Mouse (Mus musculus) megakaryocyte progenitor cell, adult 5-6 weeks (primary cell): ENCODE measurements at regions not wholly inside any gene's neighbourhood (a gene's known extent, or its start where the extent isn't known, plus 50 kb on each side); places are given as distances from the start of the nearest gene placed in this dataset.

ENCODE experiments used
- ATAC-seq: replicated peaks from 2 replicates; pipeline ENCODE4 v1.8.0; 2016; ENCODE audit warnings: mild to moderate bottlenecking, moderate TSS enrichment, inconsistent platforms; ENCODE audit not compliant: poor library complexity

GRCm38 (mm10) chr17:9484098-9484497 is 62.2 kb downstream of the Gm17728 start:
- ATAC-seq = no peak

GRCm38 (mm10) chr17:9484566-9484965 is 62.7 kb downstream of the Gm17728 start:
- no peak for ATAC-seq

- no peak for ATAC-seq
These were observed 107.5 kb downstream of the Gm17728 start for GRCm38 (mm10) chr17:9529340-9529739.

- ATAC-seq = no peak
These were observed 114.2 kb downstream of the Gm17728 start for GRCm38 (mm10) chr17:9536090-9536489.

GRCm38 (mm10) chr17:9538371-9538770 is 116.5 kb downstream of the Gm17728 start:
- no peak for ATAC-seq

GRCm38 (mm10) chr17:9540156-9540555 is 118.3 kb downstream of the Gm17728 start:
- no peak for ATAC-seq

GRCm38 (mm10) chr17:9543224-9543797 is 121.5 kb downstream of the Gm17728 start:
- ATAC-seq = no peak

GRCm38 (mm10) chr17:9557544-9557943 is 112.0 kb downstream of the Pabpc6 start:
- peak; percentile 61 for ATAC-seq

- ATAC-seq = no peak
These were observed 102.7 kb downstream of the Pabpc6 start for GRCm38 (mm10) chr17:9566846-9567245.

GRCm38 (mm10) chr17:9579401-9580371 is 89.8 kb downstream of the Pabpc6 start:
- ATAC-seq = no peak

GRCm38 (mm10) chr17:9598131-9598530 is 71.4 kb downstream of the Pabpc6 start:
- no peak for ATAC-seq

- ATAC-seq = no peak
These were observed 69.1 kb downstream of the Pabpc6 start for GRCm38 (mm10) chr17:9600459-9600858.
